Mouse (Mus musculus): ENCODE measurements at regions not wholly inside any gene's neighbourhood (a gene's known extent, or its start where the extent isn't known, plus 50 kb on each side); places are given as distances from the start of the nearest gene placed in this dataset.

DNA sequence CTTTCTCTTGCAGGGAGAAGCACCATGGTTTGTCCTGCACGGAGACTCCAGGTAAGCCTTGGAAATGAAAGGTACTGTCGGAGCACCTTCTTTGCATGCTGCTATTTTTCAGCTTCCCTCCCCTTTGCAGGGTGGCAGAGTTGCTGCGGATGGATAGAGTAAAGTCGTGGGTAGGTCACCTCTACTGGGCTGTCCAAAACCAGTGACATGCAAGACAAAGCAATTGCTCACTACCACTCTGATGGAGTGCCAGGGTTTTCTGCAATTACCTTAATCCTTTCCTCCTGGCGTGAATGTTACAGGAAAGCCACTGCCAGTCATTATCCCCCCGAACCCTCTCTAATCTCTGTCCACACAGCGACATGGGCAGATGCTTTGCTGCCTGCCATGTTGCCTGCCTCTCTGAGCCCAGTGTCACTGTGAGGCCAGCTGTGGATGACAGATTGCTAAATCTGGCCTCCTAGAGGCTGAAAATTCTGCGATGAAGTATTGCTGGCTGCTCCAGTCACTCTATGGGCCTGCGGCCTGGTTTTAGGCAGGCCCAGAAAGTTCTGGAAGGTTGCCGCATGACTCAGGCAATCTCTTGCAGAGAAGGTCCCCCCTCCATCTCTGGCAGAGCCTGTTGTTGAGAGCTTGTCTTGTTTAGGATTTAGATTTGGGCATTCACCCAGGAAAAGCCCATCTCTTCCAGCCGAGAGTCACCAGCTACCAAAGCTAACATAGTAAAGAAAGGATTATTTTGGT lies 54.1 kb upstream of the Sod3 start:
- peak; percentile 28 for DNase-seq

DNA sequence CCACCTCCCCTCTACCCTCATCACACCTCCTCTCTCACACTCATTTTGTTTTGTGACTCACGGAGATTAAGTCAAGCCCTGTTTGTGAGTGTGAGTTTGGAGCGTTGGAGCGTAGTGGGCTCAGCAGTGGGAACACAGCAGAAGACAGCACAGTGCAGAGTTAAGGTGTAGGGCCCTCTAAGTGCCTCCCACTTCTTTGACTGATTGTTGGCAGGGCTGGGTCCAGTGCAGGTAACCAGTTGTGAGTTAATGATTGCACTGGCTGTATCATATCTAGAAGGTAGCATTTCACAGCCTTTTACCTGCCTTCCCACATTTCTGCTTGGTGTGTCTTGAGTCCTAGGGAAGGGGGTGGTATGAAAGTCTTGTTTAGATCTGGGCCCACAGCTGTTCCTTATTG lies 67.3 kb upstream of the Sod3 start:
- DNase-seq, result no peak

DNA sequence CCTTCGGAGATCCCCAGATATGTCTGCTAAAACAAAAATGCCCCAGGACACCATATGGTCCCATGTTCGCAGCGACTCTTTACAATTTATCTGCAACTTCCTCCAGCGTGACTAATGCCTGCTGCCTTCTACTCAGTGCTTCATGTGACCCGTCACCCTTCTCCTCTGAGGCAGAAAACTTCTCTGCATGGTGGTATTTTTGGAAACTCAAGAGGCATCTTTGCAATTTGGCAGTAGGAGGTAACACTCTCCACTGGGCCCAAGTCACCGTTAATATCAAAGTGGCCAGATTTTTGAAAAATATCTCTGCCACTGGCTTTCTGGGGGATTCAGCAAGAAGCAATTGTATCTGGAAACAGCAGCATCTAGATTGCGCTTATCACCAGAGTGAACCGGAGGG lies 69.1 kb upstream of the Sod3 start:
- no peak for DNase-seq

DNA sequence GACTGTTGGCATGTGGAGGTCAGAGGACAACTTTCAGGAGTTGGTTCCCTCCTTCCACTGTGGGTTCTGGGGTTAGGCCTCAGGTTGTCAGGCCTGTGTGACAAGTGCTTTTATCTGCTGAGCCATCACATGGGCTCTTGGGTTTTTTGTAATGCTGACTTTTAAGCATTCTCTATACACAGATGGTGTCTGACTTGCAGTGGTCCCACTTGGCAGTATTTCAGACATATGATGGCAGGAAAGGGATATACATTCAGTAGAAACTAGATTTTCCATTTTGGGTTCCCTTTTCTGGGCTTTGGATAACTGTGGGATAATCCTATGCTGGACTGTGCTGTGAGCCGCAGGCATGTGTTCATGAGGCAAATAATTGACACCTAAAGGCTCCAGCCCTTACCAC lies 75.3 kb upstream of the Sod3 start:
- no peak for DNase-seq

DNA sequence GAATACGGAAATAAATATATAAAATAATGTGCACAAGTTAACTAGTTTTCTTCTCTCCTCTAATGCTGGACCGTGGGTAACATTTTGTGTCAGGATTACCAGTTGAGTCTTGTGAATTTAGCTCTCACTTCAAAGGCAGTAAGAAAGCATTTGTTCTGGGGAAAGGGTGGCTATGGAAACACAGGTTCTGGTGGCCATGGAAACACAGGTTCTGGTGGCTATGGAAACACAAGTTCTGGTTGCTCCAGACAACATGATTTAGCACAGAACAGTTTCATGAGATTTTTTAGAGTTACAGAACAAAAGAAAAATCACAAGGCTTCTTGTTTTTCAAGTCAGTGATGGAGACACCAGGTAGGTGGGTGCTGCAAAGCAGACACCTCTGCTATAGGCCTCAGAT lies 82.7 kb upstream of the Sod3 start:
- no peak for DNase-seq

DNA sequence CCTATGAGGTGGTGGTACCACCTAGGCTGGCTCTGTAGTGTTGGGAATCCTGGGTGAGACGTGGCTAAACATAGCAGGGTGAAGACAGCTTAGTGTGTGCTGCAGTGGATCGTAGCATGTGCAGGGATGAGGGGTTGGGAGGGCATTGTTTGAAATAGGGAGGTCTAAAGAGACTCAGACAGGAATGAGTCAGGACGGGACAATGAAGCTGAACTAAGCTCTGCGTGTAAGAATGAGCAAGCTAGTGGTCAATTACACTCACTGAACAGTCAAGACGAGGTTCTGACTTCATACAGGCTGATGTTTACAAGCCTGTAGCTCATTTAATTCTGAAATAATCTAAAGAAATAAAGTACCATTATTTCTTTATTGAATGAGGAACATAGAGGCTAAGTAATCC lies 85.5 kb upstream of the Sod3 start:
- DNase-seq, result no peak

DNA sequence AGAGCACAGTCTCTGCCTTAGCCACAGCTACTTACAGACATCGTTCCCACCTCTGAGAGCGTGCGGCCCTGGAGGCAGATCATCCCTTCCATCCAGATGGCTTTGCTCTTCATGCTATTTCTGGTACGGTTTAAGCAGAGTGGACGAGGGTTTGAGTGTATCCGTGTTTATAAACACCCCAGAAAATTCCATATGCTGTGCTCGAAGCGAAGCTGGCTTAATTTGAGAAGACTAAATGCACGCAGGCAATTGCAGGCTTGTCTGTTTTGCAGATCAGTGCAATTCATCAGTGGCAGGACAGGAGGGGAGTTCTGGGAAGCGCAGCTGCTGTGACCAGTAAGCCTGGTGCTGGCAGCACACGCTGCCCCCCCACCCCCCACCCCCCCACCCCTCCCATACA lies 72.9 kb upstream of the Dhx15 start:
- DNase-seq, result peak; percentile 23

DNA sequence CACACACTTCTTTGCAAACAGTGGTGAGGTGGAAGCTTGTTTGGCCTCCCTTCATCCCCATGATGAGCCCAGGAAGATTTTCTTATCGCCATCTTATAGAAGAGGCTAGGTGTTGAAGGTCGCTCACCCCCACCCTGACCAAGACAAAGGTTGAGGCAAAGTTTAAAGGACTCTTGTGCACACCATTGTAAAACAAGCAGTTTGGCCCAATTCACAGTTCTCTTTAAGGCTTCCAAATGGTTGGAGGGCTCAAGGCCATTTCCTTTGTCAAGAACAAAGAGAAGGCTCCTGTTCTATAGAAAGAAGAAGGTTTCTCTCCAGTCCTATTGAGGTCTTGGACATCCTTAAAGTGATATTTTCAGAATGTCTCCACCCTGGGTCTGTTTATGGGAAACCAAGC lies 67.8 kb upstream of the Dhx15 start:
- no peak for DNase-seq

DNA sequence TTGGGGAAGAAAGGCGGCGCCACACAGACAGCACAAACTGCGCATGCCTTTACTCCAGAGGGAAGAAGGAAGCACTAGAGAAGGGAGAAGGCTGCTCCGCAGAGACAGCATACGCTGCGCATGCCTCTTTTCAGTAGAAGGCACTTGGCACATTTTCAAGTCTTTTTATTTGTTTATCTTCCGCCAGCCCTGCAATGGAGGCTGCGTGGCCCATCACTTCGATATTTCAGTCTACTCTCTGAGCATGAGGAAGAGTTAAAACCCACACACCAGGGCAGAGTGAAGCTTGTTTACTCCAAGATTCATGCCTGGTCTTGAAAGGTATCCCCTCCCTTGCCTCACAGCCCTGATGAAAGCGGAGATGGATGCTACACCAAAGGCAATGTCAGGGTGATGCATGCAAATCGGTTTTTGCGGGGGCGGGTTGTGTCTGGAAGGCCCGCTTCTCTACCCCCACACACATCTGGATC lies 64.3 kb upstream of the Dhx15 start:
- no peak for DNase-seq

DNA sequence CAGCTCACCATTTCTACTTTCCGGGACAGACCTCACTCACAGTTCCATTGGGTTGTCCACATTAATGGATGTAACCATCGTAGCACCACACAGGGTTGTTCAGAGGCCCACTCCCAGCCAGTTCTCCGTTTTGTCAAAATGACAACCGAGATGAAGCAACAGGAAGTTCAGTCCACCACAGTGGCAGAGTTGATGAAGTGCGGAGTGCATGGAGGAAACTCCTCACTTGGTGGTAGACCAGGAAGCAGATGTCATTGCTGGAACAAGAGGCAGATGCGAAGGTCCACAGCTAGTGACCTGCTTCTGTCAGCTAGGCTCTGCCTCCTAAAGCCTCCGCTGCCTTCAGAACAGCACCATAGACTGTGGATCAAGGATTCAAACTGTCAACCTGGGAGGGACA lies 59.5 kb upstream of the Dhx15 start:
- no peak for DNase-seq

DNA sequence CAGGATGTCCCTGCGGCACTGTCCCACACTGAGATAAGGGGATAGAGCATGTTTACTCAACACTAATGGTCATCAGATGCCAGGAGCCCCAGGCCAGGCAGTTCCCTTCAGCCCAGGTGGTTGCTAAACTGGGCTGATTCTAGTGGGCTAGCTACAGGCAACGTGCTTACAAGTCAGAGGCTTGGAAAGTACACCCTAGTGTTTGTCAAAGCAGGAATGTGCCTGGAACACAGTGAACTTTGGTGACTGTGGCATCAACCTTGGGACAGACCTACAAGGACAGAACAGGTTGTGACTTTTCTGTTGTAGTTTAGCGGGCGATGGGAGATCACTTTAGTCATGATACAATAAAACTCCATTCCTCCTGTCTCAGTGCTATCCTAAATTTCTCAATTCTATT lies 53.6 kb upstream of the Dhx15 start:
- no peak for DNase-seq

DNA sequence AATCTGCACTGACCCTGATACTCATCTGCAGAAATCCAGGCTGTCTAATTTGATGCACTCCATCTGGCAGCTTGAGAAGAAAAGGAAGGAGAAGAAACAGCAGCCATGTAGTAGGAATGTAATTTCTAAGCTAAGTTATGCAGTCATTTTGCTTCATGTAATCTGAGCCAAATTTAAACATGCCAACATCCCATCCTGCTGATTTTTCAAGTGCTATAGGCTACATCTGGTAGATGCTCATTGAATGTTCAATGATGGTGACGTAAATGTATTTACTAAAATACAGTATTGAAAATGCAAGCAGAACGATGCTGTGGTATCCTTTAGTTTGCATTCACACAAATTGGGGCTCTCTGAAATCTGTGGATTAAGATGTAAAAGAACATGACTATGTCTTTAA lies 52.1 kb upstream of the Dhx15 start:
- DNase-seq, result no peak

DNA sequence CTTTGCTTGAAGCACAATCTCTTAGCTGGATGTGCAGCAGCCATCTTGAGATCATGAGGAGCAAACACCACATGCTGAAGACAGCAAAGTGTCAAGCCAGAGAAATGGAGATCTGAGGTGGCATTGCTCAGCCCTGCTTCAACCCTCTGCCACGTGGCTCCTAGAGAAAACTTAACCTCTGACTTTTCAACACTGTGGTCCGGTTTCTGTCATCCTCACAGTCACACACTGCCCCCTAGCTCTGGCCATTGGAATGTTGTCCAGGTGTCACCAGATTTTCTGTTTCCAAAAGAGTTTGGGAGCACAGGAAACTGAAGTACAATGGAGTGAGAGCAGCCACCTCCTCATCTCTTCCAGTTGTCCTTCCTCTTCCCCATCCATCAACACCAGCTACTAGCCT lies 50.2 kb upstream of the Dhx15 start:
- no peak for DNase-seq

All from right cerebral cortex, postnatal 14 days (tissue).